Mouse (Mus musculus) ovary, postnatal 14 days (tissue): ENCODE data around the gene Wfdc5.

ENCODE experiments used
- DNase-seq: peaks from one replicate; pipeline ENCODE4 v3.0.0; 2022; ENCODE audit warnings: low spot score

The Wfdc5 gene

DNA sequence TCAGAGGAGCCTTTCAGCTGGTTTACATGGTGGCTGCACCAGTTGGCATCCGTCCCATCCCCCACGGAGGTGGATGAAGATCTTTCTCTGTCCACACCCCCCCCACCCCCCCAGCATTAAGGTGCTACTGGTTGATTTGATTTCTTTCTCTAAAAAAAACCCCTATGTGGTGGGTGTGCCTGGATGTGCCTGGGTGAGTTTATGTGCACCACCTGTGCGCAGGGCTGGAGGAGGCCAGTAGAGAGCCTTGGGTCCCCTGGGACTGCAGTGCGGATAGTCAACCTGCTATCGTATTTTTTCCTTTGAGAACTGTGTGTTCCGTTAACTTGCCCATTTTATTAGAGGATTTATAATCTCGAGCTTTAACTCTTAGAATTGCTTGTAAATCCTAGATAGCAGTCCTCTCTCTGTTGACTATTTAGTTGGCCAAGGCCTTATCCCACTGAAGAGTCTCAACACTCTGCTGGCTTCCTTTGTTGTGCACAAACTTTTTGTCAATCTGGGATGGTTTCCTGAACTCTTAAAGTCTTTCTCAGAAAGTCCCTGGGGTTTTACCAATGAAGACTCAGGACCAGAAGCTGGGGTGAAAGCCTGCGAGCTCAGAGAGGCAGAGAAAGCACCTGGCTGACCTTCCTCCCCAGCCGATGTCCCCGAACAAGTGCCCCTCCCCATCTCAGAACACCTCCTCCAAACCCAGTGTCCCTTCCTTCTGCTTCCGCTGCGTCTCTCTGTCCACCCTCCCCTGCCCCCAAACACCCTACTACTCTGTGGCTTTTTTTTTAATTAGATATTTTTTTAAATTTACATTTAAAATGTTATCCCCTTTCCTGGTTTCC, 53.7 kb downstream of the Wfdc5 start:
- DNase-seq = no peak

DNA sequence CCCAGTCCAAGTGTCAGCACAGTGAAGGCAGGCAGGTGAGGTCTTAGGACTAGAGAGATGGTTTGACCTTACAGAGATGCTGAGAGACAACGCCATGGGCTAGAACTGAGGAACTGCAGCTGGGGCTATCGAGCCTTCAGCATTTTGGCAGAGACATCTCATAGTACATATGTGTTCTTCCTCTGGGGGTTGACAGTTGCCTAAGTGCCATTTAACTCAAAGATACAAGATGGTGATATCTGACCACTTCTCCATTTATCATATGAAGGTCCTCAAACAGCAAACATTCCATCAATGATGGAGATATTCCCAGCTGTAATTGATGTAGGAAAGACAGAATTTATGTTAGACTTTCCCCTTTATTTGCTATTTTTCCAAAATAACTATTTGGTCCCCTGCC, 55.2 kb downstream of the Wfdc5 start:
- DNase-seq = no peak

DNA sequence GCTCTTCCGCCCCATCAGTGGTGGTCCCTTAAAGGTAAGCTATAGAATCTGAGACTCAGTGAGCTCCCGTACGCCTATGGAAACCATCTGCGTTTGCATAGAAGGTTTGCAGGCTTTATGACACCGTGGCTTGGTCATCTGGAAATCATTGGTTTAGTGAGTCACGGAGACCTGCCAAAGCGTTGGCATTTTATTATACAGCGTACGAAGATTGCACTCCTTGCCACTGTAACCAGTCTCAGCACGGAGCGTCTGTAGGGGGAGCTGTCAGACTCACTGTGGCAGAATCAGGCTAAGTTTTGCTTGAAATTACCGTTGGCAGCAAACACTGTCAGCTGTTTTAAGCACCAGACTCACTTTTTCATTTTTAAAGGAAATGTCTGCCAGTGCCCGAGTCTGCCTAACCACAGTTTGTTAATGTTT, 56.0 kb downstream of the Wfdc5 start:
- peak; percentile 21 for DNase-seq
